Mouse (Mus musculus): Measurements from ENCODE around the gene Mrpl21. TPM values are rescaled to one million over a fixed set of nuclear protein-coding genes. Genes with fewer than 3 reads are reported as not detected.
A peak's percentile ranks its signal among the peaks of the same experiment; 100 is the strongest.

Gene Mrpl21
- 96.2 and 119 TPM in 2 replicates for polyA plus RNA-seq (2014; fragmentation: Nextera tagmentation; extraction: Ambion mirVana)

GRCm38 (mm10) chr19:3282572-3283467 is at the start of gene Mrpl21, which contains the start of gene Ighmbp2:
Gene Mrpl21 (plus strand): TSS chr19:3282901.
Gene Ighmbp2 (minus strand): TSS chr19:3283017.
- ATAC-seq (ENCODE audit: low FRiP score, low TSS enrichment), result peak; percentile 94
- Histone ChIP-seq H3K9ac (replicated peaks; ENCODE audit: low read length) (peak within 1 kb of the TSS; percentile 89), H3K36me3 (ENCODE audit: control insufficient read depth, insufficient read depth, low read length) (peaks cover 57% of the 10 kb centered on the region), H3K4me1 (ENCODE audit: control insufficient read depth, insufficient read depth, low read length) (peaks cover 19% of the 10 kb centered on the region), H3K27me3 (ENCODE audit: control insufficient read depth, insufficient read depth, low read length) (no peaks in the 10 kb centered on the region), H3K27ac (replicated peaks; ENCODE audit: low read depth, low read length) (peak within 1 kb of the TSS; percentile 66), H3K4me3 (replicated peaks; ENCODE audit: low read depth, low read length) (peak within 1 kb of the TSS; percentile 77), H3K9me3 (ENCODE audit: control insufficient read depth, low read length) (no peaks in the 10 kb centered on the region), H3K4me2 (ENCODE audit: low read length) (peak within 1 kb of the TSS; percentile 74)
- under 1% methylated on average over 49 of the region's 49 CpGs for WGBS
- peak; percentile 95 for DNase-seq

- Histone ChIP-seq H3K9me3 (ENCODE audit: control insufficient read depth, low read length) (no peaks in the 10 kb centered on the region), H3K9ac (replicated peaks; ENCODE audit: low read length) (no peak overlapping the region), H3K36me3 (ENCODE audit: control insufficient read depth, insufficient read depth, low read length) (peaks cover 48% of the 10 kb centered on the region), H3K27ac (replicated peaks; ENCODE audit: low read depth, low read length) (no peak overlapping the region), H3K4me1 (ENCODE audit: control insufficient read depth, insufficient read depth, low read length) (no peaks in the 10 kb centered on the region), H3K27me3 (ENCODE audit: control insufficient read depth, insufficient read depth, low read length) (no peaks in the 10 kb centered on the region), H3K4me3 (replicated peaks; ENCODE audit: low read depth, low read length) (no peak overlapping the region), H3K4me2 (ENCODE audit: low read length) (no peak overlapping the region)
- no peak for ATAC-seq (ENCODE audit: low FRiP score, low TSS enrichment)
- 97% methylated on average over 8 of the region's 8 CpGs for WGBS
- no peak for DNase-seq
Measured at GRCm38 (mm10) chr19:3260016-3260415, 22.7 kb upstream of the Mrpl21 start.

GRCm38 (mm10) chr19:3260591-3260990 is 22.1 kb upstream of the Mrpl21 start:
- peaks cover 54% of the 10 kb centered on the region for H3K36me3 ChIP-seq (ENCODE audit: control insufficient read depth, insufficient read depth, low read length)

GRCm38 (mm10) chr19:3261336-3261735 is 21.4 kb upstream of the Mrpl21 start:
- ATAC-seq (ENCODE audit: low FRiP score, low TSS enrichment), result no peak
- no peak overlapping the region for H3K27ac ChIP-seq (replicated peaks; ENCODE audit: low read depth, low read length)
- no peak overlapping the region for H3K4me2 ChIP-seq (ENCODE audit: low read length)
- H3K27me3 ChIP-seq (ENCODE audit: control insufficient read depth, insufficient read depth, low read length), result no peaks in the 10 kb centered on the region
- no peak for DNase-seq
- H3K4me3 ChIP-seq (replicated peaks; ENCODE audit: low read depth, low read length), result no peak overlapping the region
- H3K9ac ChIP-seq (replicated peaks; ENCODE audit: low read length), result no peak overlapping the region
- peaks cover 61% of the 10 kb centered on the region for H3K36me3 ChIP-seq (ENCODE audit: control insufficient read depth, insufficient read depth, low read length)
- WGBS, result 90% methylated on average over 7 of the region's 7 CpGs
- H3K9me3 ChIP-seq (ENCODE audit: control insufficient read depth, low read length), result no peaks in the 10 kb centered on the region
- no peaks in the 10 kb centered on the region for H3K4me1 ChIP-seq (ENCODE audit: control insufficient read depth, insufficient read depth, low read length)

More at GRCm38 (mm10) chr19:3260591-3260990, 22.1 kb upstream of the Mrpl21 start:
- no peaks in the 10 kb centered on the region for H3K9me3 ChIP-seq (ENCODE audit: control insufficient read depth, low read length)
- H3K4me2 ChIP-seq (ENCODE audit: low read length), result no peak overlapping the region
- DNase-seq (no peak), ATAC-seq (ENCODE audit: low FRiP score, low TSS enrichment) (no peak)
- no peaks in the 10 kb centered on the region for H3K27me3 ChIP-seq (ENCODE audit: control insufficient read depth, insufficient read depth, low read length)
- no peak overlapping the region for H3K27ac ChIP-seq (replicated peaks; ENCODE audit: low read depth, low read length)
- WGBS, result 96% methylated on average over 3 of the region's 3 CpGs
- H3K4me1 ChIP-seq (ENCODE audit: control insufficient read depth, insufficient read depth, low read length), result no peaks in the 10 kb centered on the region
- no peak overlapping the region for H3K9ac ChIP-seq (replicated peaks; ENCODE audit: low read length)
- no peak overlapping the region for H3K4me3 ChIP-seq (replicated peaks; ENCODE audit: low read depth, low read length)

- Histone ChIP-seq H3K27ac (replicated peaks; ENCODE audit: low read depth, low read length) (no peak overlapping the region), H3K9ac (replicated peaks; ENCODE audit: low read length) (no peak overlapping the region), H3K4me2 (ENCODE audit: low read length) (no peak overlapping the region), H3K4me3 (replicated peaks; ENCODE audit: low read depth, low read length) (no peak overlapping the region), H3K4me1 (ENCODE audit: control insufficient read depth, insufficient read depth, low read length) (no peaks in the 10 kb centered on the region), H3K9me3 (ENCODE audit: control insufficient read depth, low read length) (no peaks in the 10 kb centered on the region), H3K36me3 (ENCODE audit: control insufficient read depth, insufficient read depth, low read length) (peaks cover 67% of the 10 kb centered on the region), H3K27me3 (ENCODE audit: control insufficient read depth, insufficient read depth, low read length) (no peaks in the 10 kb centered on the region)
- ATAC-seq (ENCODE audit: low FRiP score, low TSS enrichment) (no peak), DNase-seq (no peak)
- WGBS, result 88% methylated on average over 12 of the region's 12 CpGs
Measured at GRCm38 (mm10) chr19:3261764-3262525, 20.8 kb upstream of the Mrpl21 start.

GRCm38 (mm10) chr19:3264348-3264747 is 18.4 kb upstream of the Mrpl21 start:
- H3K4me3 ChIP-seq (replicated peaks; ENCODE audit: low read depth, low read length), result no peak overlapping the region
- H3K4me2 ChIP-seq (ENCODE audit: low read length), result no peak overlapping the region
- no peak for ATAC-seq (ENCODE audit: low FRiP score, low TSS enrichment)
- H3K27ac ChIP-seq (replicated peaks; ENCODE audit: low read depth, low read length), result no peak overlapping the region
- no peak overlapping the region for H3K9ac ChIP-seq (replicated peaks; ENCODE audit: low read length)
- H3K9me3 ChIP-seq (ENCODE audit: control insufficient read depth, low read length), result no peaks in the 10 kb centered on the region
- 96% methylated on average over 6 of the region's 6 CpGs for WGBS
- no peaks in the 10 kb centered on the region for H3K4me1 ChIP-seq (ENCODE audit: control insufficient read depth, insufficient read depth, low read length)
- peaks cover 91% of the 10 kb centered on the region for H3K36me3 ChIP-seq (ENCODE audit: control insufficient read depth, insufficient read depth, low read length)
- H3K27me3 ChIP-seq (ENCODE audit: control insufficient read depth, insufficient read depth, low read length), result no peaks in the 10 kb centered on the region
- no peak for DNase-seq

GRCm38 (mm10) chr19:3265180-3265579 is 17.5 kb upstream of the Mrpl21 start:
- ATAC-seq (ENCODE audit: low FRiP score, low TSS enrichment), result no peak
- no peaks in the 10 kb centered on the region for H3K9me3 ChIP-seq (ENCODE audit: control insufficient read depth, low read length)
- no peak overlapping the region for H3K9ac ChIP-seq (replicated peaks; ENCODE audit: low read length)
- DNase-seq, result no peak
- no peak overlapping the region for H3K4me3 ChIP-seq (replicated peaks; ENCODE audit: low read depth, low read length)
- H3K27ac ChIP-seq (replicated peaks; ENCODE audit: low read depth, low read length), result no peak overlapping the region
- 97% methylated on average over 9 of the region's 9 CpGs for WGBS
- H3K4me2 ChIP-seq (ENCODE audit: low read length), result no peak overlapping the region
- peaks cover 94% of the 10 kb centered on the region for H3K36me3 ChIP-seq (ENCODE audit: control insufficient read depth, insufficient read depth, low read length)
- H3K4me1 ChIP-seq (ENCODE audit: control insufficient read depth, insufficient read depth, low read length), result no peaks in the 10 kb centered on the region
- H3K27me3 ChIP-seq (ENCODE audit: control insufficient read depth, insufficient read depth, low read length), result no peaks in the 10 kb centered on the region

- peaks cover 94% of the 10 kb centered on the region for H3K36me3 ChIP-seq (ENCODE audit: control insufficient read depth, insufficient read depth, low read length)
- H3K9me3 ChIP-seq (ENCODE audit: control insufficient read depth, low read length), result no peaks in the 10 kb centered on the region
- H3K4me2 ChIP-seq (ENCODE audit: low read length), result no peak overlapping the region
- H3K4me3 ChIP-seq (replicated peaks; ENCODE audit: low read depth, low read length), result no peak overlapping the region
- ATAC-seq (ENCODE audit: low FRiP score, low TSS enrichment), result no peak
- DNase-seq, result no peak
- H3K27ac ChIP-seq (replicated peaks; ENCODE audit: low read depth, low read length), result no peak overlapping the region
- H3K27me3 ChIP-seq (ENCODE audit: control insufficient read depth, insufficient read depth, low read length), result no peaks in the 10 kb centered on the region
- no peak overlapping the region for H3K9ac ChIP-seq (replicated peaks; ENCODE audit: low read length)
- WGBS, result 92% methylated on average over 5 of the region's 5 CpGs
- no peaks in the 10 kb centered on the region for H3K4me1 ChIP-seq (ENCODE audit: control insufficient read depth, insufficient read depth, low read length)
Measured at GRCm38 (mm10) chr19:3266136-3266535, 16.6 kb upstream of the Mrpl21 start.

Measured in midbrain, embryonic 14.5 days (tissue).